Mouse (Mus musculus) bone marrow macrophage, adult 2 months (primary cell): Measurements from ENCODE around the gene Hs2st1.
"Not testable (repeated sequence)": the region's sequence is repeated elsewhere in the genome, so short reads cannot be mapped to it uniquely, and the experiment has no call there.

Experiments used
- CTCF ChIP-seq: IDR thresholded peaks from 2 replicates; pipeline ENCODE4 v1.5.1; 2012; ENCODE audit warnings: low read depth, mild to moderate bottlenecking, low read length, moderate library complexity
- POLR2A ChIP-seq: IDR thresholded peaks from 2 replicates; pipeline ENCODE4 v1.6.1; 2012; ENCODE audit warnings: mild to moderate bottlenecking, low read depth, low read length, borderline replicate concordance

- TF ChIP-seq CTCF, POLR2A: not testable (repeated sequence)
Observed at GRCm38 (mm10) chr3:144605811-144606210, 35.8 kb upstream of the Hs2st1 start.
